Mouse (Mus musculus): ENCODE results near the gene Fryl.
A peak's percentile ranks its signal among the peaks of the same experiment; 100 is the strongest.

Fryl gene

DNA sequence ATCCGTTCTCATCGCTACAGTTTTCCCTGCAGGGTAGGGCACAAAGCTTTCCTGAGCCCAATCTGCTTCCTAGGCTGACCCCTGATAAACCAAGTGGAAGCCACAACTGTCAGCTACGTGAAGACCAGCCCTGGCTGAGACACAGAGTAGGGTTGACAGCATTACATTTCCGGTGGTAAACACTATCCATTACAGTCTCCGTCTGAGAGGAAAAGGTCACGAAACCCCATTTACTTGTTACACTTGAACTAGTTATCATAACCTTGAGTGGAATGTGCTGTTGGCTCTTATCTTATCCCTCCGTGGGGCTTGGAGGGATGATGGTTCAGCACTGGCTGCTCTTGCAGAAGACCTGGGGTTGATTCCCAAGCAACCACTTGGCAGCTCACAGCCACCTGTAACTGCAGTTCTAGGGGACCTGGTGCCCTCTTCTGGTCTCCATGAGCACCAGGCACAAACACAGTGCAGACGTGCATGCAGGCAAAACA lies 62.3 kb downstream of the Fryl start:
- DNase-seq (ENCODE audit: low spot score), result no peak

DNA sequence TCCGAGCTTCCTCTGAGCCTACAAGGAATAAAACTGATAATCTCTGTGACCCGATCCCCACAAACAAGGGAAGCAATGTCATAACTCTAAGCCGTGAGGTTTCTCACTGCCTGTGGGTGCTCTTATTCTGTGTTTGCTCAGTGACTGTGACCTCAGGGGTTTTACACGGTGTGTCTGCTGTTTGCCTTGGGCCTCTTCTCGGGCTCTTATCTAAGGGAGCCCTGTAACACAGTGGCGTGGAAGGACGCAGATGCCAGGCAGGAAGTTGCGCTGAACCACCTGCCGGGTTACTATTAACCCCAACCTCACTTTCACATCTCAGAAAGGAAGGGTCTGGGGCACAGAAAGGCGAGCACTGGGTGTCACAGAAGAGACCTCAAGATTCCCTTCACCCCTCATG lies 62.8 kb downstream of the Fryl start:
- no peak for DNase-seq (ENCODE audit: low spot score)

DNA sequence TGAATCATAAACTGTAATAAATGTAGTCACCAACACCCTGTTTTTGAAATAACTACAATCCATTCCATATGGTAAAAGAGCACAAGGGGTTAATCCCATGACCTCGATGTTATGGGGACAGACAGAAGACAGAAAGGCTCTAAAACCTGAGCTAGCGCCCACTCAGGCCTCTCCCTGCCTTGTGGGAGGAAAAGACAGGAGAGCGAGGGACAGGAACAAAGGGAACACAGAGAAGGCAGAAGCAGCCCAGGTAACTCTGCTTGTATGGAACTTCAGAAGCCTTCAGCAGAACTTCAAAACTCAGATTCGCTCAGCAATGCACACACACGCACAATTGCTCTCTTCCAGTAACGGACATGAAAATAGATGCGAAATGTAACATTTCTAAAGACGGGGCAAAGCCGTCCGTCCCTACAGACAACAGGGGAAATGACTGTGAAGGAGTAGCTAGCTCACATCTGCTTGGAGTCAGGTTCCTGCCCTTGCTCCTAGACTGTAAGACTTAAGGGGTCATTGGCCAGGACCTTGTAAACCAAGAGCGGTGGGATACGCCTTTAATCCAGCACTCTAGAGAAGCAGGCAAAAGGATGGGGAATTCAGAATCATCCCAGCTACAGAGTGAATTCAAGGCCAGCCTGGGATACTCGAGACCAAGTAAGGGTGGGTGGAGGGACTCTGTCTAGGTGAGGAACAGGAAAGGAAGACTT lies 63.4 kb downstream of the Fryl start:
- no peak for DNase-seq (ENCODE audit: low spot score)

DNA sequence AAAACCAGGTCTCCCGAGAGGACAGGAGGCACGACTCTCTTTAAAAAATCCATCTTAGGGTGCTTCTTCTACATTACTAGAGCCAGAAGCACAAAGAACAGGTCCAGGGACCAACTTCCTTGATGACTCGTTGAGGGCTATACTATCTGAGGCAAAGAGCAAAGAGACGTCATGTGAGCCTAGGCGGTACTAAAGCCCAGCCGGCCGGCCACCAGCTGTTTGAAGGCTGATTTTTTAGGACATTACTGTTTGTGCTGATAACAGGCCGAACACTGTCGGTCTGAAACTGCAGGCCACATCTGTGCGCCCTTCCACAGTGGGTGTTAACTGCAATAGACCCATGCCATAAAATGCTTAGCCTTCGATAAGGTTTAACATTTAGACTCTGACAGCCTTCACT lies 64.7 kb downstream of the Fryl start:
- DNase-seq (ENCODE audit: low spot score), result no peak

DNA sequence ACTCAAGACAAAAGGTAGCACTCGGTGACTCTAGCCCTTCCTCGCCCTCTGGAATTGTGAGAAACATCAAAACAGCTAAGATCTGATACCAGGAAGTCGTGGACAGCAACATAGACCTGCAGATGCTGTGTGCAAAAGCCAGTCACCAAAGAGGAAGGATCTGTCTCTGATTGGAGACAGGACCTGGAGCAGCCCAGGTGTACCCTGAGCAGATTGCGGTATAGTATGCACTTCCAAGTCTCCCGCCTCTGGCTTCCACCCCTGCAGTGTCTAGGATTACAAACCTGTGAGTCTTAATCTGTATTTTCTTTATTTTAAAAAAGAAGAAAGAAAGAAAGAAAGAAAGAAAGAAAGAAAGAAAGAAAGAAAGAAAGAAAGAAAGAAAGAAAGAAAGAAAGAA lies 66.3 kb downstream of the Fryl start:
- no peak for DNase-seq (ENCODE audit: low spot score)

DNA sequence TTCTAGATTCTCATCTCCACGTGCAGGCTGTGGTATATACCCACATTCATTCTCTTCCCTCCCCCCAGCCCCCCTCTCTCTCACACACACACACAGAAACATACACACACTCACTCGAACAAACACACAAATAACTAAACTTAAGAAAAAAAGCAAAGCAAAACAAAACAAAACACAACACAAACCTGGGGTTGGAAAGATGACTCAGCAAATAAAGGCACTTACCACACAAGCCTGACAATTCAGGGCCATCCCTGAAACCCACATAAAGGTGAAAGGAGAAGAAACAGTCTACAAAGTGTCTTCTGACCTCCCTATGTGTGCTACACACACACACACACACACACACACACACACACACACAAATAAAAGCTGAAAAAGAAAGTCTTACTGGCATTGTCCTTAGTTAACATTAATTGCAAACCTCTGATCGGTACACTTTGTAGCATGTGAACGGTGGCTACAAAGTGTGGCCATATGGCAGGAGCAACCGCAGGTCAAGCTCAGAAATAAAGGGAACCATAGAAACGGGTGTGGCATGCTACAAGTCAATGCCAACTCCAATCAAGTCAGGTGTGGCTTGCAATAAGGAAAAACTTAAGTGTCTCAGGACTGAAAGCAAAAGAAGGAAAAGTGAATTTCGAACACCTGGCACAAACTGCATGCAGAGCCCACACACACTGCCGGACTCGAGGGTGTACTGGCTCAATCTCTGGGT lies 66.8 kb downstream of the Fryl start:
- DNase-seq (ENCODE audit: low spot score), result no peak

DNA sequence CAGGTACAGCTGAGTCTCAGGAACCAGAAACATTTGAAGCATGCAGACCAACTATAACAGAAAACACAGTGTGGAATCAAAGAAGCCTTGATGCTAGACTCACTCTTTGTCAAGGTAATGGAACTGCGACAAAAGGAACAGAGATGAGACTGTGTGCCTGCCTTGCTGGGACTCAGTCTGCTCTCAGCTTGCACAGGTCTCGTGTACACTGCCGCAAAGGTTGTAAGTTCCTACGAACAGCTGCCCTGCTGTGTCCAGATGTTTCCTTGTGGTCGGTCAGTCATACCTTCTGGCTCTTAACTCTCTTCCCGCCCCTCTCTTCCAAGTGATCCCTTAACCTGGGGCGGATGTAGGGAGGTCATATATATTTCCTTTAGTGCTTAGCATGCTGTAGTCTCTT lies 67.8 kb downstream of the Fryl start:
- no peak for DNase-seq (ENCODE audit: low spot score)

DNA sequence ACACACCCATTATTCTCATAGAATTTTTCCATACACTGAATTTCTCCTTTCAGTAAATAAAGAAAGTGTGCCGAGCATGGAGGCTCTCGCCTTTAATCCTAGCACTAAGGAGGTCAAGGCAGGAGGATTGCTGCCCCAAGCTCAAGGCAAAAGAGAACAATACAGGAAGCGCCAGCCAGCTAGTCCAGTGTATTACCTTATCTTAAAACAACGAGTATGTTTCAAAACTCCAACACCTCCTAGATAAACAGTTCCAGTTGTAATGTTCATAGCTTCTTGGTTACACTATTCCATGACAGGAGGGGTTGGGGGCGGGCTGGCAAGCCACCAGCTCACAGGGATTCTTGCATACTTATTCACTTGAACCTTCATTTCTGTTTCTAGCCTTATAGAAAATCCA lies 68.3 kb downstream of the Fryl start:
- no peak for DNase-seq (ENCODE audit: low spot score)

DNA sequence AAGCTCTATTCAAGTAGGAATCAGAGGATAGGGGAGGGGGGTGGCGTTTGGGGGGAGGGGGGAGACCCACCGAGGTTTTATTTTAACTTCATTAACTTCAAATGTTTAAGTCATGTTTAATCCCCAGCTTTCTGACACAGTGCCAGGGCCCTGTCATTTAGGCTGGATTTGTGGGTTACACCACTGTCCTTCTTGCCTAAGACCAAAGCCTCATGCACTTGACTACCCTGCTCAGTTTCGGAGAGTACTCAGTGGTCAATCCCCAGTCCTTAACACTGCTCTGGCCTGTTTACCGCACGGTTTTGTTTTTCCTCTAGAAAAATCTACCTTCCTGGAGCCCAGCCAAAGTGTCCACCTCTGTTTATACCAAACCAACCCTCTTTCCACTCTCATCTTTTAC lies 69.5 kb downstream of the Fryl start:
- peak; percentile 26 for DNase-seq (ENCODE audit: low spot score)

DNA sequence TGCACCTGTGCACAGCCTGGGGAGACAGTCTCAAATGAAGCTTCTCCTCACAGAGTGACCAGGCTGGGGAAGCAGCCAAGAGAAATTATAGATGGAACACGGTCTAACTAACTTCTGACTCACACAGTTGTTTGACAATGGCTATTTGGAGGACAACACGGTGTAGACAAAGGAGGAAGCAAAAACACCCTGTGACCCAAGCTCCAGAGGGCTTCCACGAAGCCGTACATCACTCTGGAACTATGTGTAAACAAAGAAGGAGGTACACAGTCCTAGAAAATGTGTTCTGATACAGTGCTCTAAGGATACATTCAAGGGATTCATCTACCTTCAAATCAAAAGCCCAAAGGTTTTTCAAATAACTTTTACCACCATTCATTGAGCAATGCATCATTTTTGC lies 71.0 kb downstream of the Fryl start:
- DNase-seq (ENCODE audit: low spot score), result no peak

DNA sequence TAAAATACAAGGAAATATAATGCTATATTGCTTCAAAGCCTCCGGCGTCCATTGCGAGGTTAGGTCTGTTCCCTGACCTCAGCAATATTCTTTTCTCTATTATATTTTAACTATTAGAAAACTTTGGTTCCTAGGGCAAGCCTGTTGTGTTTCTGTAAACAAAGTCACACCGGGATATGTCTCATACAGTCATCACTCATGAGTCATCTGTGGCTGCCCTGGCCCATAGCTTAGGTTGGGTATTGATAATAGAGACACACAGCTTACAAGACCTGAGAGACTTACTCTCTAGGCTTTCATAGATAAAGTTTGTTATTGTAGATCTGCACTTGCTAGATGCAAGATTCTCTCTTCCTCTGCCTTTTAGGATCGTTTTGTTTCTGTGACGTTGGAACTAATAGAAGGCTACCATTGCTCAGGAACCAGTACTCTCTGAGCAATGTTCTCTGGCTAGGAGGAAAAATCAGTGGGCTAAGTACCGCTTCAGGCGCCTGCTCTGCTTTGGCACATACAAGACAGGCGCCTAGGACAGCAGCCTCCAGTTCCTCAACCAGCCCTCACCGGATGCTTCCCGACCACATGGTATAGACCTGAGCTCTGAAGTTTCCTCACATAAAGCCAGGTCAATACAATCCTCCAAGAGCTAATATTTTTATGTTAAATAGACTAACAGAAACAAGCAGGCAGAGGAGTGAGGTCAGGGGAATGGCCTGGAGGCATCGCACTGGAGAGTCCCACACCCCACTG lies 73.5 kb downstream of the Fryl start:
- DNase-seq (ENCODE audit: low spot score), result no peak

DNA sequence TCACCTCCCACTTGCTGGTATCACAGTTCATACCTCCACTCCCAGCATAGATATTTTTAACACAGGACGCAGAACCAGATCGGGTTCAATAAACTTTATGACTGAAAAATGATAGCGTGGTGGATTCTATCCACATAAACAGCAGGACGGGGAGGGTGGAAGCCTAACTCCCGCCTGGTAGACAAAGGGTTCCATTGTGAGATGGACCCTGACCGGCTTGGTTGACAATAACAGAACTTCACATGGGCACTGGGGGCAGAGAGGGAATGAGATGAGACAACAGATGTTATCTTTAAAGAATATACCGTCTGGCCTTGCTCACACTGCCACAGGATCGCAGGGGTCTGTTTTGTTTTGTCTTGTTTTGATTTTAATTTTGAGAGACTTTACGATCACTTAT lies 74.2 kb downstream of the Fryl start:
- no peak for DNase-seq (ENCODE audit: low spot score)

DNA sequence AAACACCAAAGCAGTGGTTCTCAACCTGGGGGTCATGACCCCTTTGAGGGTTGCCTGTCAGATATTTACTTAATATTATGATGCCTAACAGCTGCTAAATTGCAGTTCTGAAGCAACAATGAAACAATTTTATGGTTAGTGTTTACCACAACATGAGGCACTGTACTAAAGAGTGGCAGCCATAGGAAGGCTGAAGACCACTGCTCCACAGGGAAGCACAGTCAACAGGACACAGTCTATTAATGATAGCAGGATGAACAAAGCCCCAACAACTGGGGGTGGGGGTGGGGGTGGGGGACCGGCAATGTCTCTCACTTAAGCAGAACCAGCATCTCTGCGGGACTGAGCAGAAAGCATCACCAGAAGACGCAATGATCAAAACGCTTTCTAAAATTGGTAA lies 80.1 kb downstream of the Fryl start:
- DNase-seq (ENCODE audit: low spot score), result no peak

DNA sequence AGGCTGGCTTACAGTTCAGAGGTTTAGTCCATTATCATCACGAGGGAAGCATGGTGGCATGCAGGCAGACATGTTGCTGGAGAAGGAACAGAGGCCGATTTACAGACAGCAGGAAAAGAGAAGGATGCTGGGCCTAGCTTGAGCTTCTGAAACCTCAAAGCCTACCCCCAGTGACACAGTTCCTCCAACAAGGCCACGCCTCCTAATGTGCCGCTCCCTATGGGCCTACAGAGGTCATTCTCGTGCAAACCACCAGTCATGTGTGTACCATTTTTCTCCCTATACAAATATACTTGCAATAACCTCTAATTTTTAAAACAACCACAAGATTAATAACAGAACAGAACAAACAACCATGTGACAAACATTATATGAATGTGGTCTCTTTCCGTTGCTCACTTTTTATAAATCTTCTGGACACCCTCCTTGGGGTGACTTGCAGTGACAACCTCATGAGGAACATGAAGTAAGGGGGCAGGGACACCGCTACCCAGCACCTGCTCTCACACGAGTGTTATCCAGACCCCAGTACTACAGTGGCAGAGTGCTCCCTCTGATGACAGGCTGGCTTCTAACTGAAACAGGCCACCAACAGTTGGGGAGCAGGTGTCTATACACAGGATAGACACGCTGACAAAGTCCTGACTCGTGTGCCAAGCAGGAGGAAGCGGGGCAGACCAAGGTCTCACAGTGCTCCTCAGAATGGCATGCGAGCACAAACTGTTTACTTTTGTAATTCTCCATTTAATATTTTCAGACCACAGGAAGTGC lies 80.9 kb downstream of the Fryl start:
- DNase-seq (ENCODE audit: low spot score), result no peak

DNA sequence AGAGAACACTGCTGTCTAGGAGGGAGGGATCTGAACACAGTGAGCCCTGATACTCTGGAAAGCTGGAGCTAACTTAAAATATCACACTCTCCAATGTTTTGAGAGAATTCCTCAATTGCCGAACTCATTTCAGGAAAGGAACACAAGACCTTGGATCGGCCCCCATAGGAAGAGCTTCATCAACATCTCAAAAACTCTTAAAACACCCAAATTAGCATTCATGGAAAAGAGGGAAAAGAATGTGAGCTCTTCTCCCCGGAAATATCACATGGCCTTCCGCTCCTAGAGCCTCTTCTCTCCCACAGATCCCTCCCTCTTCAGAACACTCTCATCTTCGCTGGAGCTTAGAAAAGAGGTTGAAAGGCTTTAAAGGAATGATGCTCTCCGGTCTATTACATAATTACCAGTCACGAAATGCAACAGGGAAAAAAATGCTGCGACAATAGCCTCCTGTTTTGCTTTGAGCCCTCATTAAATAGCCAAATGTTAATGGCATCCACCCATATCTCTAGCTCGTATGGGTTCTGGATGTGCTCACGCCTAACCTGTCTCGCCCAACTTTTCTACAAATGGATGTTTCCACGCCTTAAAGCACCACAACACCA lies 84.4 kb downstream of the Fryl start:
- no peak for DNase-seq (ENCODE audit: low spot score)

DNA sequence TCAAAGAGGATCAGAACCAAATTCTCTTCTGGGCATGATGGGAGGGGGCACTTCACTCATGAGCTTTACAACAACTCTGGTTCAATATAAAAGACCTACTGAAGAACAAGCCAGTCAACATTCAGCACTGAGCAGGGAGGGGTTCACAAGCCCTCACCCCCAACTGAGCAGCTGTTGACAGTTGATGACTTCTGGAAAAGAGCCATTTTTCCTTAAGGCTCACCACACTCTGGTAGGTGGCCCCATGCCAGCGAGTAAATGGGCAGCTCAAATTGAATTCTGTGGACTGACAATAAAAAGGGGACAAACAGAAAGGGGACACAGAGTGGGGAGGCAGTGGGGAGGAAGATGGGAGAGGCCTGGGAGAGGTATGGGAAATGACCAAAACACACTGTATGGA lies 85.2 kb downstream of the Fryl start:
- DNase-seq (ENCODE audit: low spot score), result peak; percentile 44

DNA sequence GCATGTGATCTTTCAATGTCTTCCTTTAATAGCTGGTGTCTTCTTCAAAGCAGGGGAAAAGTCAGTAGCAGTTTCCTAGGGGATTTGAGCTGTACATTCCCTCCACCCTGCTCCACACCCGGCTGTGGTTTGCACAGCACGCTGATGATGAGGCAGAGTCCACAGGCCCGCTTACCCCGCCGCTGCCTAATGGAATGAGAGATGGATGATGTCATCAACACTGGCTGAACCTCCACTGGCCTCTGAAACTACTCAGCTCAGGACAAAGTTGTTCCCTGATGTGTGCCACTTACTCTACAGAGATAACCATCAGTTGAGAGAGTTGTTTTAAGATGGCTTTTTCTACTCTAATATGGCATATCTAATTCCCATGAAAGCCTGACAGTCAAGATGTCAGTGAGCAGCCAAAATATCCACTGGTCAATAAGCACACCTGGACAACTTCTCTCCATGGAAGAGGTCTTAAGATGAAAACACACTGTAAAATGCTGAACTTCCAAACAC lies 87.6 kb downstream of the Fryl start:
- DNase-seq (ENCODE audit: low spot score), result peak; percentile 64

DNA sequence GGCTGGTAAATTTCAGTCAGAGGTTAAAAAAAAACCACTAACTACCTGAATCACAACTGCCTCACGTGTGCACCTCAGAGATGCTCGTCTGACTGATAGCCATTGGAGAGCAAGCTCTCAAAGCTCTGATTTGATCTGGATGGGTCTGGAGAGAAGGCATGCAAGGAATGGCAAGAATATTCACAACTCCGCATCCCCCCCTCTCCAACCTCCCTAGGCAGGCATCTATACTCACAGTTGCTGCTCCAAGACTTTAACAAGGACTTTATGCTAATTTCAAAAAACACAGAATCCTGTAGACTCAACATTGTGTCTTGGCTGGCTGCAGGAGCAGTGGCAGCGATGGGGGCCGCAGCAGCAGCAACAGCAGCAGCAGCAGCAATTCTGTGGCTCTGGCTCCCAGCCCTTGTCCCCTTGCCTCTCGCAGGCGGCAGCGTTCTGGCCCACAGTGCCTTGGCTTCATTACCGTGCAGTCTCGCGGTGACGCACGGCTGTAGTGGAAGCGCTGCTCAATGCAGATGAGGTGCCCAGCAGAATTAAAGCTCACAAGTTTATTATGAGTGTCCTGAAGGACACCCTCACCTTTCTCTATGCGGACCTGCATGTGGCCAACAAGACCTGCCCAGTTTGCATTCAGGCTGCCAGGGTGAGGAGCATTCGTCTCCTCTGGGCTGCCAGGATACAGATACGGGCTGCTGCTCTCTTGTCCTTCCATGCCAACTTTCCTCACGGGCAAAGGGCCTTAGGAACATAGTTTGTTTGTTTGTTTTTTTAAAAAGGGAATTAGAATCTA lies 88.2 kb downstream of the Fryl start:
- DNase-seq (ENCODE audit: low spot score), result no peak

DNA sequence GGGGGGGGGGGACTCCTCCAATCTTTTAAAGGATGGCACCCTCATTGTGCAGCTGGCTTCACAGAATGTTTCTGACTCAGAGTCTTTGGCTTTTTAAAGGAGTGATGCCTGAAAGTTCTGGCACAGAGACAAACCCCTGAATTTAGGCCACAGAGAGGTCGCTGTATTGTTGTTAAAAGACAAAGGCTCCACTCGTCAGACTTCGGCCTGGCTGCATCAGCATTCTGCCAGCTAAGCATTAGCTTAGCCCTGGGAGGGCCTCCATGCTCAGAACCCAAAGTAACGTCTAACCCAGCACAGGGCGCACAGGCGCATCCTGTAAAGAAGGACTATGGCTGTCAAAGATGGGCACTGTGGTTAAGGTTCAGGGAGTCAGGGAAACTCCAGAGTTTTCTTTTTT lies 92.4 kb downstream of the Fryl start:
- peak; percentile 18 for DNase-seq (ENCODE audit: low spot score)

DNA sequence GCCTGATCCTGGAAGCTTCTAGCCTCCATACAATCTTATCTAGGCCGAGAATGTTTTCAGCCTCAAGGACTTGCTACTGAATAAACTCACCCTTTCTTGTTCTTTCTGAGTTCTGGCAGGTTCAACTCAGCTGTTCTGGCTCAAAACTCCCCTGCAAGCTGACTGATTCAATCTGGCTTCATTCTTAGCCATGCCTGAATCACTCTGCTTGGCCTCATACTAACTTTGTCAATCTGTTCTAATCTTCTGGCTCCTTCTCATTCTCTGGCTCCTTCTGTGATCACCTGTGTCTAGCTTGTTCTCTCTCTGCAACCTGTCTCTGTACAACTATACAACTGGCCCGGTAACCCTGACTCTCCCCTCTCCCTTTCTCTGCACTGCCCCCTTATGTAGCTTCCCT lies 93.9 kb downstream of the Fryl start:
- DNase-seq (ENCODE audit: low spot score), result no peak

DNA sequence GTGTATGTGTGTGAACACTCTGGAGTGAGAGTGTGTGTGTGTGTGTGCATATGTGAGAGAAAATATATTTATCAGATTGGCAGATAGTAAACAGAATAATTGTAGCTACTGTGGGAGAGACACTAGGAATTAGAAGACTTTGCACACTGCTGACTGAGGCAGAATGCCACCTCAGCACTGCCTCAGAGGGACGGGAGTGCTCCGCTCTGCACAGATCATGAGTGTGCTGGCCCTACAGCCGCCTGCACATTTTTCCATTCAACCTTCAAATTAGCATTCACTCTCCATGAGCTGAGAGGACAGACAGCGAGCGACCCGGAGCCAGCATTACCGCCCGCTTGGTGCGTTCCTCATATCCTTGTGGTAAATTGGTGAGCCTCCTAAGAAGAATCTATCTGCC lies 96.0 kb downstream of the Fryl start:
- no peak for DNase-seq (ENCODE audit: low spot score)
